Mouse (Mus musculus): ENCODE data around the gene Rpa1. TPM values are rescaled to one million over a fixed set of nuclear protein-coding genes. Genes with fewer than 3 reads are reported as not detected.
"Not testable (repeated sequence)": the region's sequence is repeated elsewhere in the genome, so short reads cannot be mapped to it uniquely, and the experiment has no call there.

Rpa1 gene
- total RNA-seq, 2 experiments from 2014 or later: 109 to 114 TPM

DNA sequence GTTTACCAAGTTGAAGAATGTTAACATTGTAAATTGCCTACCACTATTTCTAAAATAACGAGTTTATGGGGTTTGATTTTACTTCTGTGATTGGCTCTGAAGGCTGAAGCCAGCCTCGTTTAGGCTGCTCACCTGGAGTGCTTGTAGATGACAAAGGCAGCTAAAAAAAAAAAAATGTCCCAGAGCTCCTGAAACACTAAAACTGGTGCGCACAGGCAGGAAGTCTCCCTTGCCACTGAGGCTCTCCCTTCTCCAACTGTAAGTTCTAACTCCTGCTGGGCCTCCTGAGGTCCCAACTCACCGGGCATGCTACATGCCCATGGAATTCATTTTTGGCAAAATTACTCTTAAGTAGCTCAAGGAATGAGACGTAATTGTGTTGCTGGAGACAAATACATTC is 28.9 kb downstream of the Rpa1 start:
- DNase-seq: no peak

DNA sequence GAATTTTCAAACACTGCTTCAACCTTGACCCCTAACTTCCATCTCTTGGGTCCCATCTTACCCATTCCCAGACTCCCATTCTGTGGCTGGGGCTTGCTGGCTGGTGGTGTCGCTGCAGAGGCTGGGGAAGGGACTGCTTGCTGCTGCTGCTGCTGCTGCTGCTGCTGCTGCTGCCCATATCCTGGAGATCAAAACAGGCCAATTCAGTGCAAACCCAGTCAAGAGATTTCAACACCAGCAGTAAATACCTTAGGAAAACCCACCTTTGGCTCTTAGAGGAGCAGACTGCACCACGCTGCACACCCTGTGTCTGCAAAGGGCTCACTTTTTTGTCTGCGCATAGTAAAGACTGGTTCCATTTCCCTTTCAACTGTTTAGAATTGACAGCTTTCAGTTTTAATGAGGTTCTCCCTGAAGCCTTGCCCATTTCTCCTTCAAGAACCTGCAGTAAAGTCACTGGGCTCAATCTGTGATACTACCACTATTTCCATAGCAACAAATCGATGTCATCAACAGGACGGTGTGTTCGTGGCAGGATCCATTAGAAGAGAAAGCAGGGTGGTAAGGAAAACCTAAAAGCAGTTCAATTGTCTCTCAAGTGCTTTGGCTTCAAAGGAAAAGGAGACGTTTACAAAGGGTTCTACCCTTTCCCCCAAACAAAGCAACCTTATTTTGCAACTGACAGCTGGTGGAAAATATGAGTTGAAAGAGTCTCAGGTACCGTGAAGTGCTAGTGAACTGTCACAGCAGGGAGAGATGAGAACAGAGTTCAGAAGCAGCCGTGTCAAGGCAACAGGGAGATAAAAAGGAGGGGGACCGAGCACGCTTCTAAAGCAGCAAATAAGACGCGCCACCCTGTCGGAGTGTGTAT is 29.5 kb downstream of the Rpa1 start:
- no peak for DNase-seq

DNA sequence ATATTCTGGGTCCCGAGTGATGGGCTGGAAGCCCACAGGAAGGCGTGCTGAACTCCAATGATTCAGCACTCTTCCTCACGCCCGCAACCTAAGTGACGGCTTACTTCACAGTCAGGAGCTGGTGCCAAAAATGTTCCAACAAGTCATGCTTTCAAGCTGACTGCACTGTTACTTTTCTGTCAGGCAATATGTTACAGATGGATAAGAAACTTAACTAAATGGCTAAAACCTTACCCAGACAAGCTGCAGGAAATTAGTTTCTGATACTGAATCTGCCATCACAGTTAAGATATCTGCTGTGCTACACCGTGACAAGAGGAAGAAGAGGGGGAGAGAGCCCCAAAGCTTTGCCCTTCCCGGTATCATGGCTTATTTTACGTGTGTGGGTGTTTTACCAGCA is 34.3 kb downstream of the Rpa1 start:
- DNase-seq: no peak

DNA sequence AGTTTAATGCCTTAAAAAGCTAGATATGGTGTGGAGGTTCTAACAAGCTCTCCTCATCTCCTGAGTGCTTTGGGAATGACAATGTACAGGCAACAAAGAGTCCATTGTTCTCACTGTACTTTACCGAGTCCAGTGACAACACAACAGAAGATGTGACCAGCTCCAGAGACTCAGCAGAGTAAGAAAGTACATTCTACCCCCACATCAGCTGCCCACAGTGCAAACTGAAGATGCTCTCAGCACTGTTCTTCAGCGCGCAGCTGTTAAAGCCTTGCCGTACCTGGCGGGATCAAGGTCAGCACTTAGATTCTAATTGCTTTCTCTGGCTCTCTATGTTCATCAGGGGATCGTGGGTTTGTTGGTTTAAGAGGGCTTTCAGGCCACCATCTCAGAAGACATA is 36.4 kb downstream of the Rpa1 start:
- no peak for DNase-seq

DNA sequence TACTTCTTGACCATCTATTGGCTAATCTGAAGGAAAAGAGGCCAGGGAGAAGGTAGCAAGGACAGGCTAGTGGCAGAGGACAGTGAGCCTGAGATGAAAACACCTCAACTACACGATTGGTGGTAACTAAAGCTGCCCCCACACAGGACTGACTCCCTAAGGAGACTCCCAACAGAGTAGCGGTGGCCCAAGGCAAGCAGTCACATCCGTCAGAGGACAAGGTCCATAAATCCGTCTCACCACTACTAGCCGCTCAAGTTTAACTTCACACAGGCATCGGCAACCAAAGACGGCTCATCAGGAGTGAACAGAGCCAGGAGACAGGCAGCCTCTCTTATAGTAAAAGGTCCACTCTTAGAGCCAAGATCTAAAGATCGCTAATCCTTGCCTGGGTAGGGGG is 37.3 kb downstream of the Rpa1 start:
- no peak for DNase-seq

DNA sequence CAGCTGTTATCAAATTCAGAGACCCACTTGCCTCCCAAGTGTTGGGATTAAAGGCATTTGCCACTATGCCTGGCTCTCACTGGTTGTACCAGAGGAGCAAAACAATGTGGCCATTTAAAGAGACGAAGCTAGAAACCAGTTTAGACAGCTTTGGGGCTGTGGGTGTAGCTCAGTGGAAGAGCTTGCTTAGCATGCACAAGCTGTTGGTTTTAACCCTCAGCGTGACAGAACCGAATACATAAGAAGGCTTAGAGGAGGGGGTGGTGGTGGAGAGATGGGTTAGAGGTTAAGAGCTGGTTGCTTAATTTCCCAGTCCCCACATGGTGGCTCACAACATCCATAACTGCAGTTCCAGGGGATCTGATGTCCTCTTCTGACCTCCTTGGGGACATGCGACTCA is 39.5 kb downstream of the Rpa1 start:
- no peak for DNase-seq

DNA sequence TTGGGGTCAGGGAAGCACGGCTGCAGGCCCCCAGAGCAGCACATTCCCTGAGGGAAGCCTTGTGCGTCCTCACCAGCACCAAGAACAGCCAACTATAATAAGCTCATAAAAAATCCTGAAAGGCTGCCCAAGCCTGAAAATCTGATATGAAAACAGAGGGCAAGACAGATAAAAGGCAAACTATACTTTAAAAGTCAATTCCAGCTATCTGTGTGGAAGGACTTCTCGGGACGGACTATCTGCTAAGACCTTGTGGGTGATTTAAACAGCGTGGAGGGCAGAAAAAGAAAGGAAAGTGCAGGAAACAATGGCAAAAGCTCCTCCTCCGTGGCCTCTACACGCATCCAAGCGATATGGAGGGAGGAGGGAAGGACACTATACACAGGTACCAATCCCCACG is 43.3 kb downstream of the Rpa1 start:
- DNase-seq: no peak

DNA sequence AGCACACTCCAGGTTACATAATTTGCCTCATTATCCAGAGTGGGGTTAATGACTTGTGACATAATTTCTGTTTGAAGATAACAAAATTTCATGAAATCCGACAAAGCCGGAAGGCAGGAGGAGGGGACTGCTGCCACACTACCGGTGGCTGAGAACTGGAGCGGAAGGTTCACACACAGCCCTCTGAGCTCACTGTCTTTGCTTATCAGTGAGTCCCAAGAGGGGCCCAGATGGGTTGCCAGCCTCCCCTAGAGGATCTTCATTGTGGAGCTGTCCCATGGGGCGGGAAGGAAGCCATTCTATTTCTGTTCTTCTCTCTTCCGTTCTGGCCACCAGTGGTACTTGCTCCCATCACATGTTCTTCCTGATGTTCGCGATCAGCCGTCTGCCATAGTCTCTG is 47.2 kb downstream of the Rpa1 start:
- peak; percentile 6 for DNase-seq

DNA sequence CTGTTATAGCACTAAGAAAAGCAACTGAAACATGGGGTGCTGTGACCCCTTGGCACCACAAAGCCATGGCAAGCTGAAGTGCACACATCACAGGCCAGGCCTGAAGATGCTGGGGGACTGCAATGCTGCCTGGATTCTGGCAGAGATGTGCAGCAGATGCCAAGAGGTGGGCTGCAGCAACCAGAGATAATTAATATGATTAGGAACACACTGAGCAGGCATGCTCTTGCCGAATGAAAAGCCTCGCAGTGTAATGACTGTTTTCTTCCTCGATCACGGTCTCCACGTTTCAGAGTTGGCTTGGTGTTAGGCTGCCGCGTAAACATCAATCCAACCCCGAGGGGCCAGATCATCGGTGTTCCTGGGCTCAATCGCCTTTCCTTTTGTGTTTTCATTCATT is 48.3 kb downstream of the Rpa1 start:
- no peak for DNase-seq

DNA sequence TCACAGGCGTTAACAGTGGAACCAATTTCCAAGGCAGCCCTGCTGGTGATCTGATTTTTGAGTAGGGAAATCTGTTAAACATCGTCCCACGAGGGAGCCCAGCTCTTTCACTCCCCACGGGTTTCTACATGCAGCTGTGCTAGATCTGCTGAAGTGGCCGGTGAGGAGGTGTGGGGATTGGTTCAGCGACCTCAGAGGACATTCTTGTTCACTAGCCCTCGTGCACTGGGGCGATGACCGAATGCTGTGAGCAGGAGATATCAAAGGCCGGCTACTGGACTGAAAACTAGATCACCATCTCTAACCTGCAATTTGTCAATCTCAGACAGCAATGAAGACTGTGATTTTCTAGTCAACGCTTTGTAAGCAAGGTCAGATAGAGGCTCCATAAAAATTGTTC is 49.6 kb downstream of the Rpa1 start:
- peak; percentile 14 for DNase-seq

DNA sequence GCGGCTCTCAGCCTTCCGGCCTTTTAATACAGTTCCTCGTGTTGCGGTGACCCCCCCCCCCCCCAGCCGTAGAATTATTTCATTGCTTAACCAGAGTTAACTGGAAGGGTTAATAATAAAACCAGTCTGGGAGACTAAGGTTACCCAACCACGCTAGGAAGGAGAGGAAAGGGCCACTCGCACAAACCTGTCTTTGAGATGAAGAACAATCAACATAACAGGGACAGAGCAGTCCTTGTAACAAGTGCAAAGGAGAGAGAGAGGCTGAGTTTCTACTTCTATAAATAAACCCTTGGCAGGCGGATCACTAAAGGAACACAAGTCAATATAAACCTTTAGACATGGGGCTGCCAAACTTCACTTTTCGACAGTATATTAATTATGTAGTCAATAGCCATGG is 50.5 kb downstream of the Rpa1 start:
- peak; percentile 8 for DNase-seq

DNA sequence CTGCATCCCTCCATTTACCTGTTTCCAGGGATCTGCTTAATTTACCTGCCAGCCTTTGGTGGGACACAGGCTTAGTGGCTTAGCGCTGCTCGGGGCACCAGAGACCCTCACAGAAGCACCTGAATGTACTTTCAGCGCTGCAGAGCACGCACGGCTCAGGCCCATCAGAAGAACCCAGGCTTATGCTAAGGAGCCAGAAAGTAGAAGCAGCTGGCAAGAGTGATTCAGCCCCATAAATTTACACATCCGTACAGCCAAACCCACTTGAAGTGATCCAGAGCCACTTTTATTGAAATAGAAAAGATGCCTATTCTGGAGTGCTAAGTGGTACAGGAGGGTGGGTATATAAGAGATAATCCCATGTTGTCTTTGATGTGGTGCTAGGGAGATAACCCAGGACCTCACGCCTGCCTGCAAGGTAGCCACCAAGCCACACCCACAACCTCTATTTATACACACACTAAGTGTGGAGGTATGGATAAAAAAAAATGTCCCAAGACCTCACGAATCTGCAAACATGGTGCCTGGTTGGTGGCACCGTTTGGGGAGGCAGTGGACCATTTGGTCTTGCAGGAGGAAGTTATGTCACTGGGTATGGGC is 51.6 kb downstream of the Rpa1 start:
- DNase-seq: peak; percentile 4

DNA sequence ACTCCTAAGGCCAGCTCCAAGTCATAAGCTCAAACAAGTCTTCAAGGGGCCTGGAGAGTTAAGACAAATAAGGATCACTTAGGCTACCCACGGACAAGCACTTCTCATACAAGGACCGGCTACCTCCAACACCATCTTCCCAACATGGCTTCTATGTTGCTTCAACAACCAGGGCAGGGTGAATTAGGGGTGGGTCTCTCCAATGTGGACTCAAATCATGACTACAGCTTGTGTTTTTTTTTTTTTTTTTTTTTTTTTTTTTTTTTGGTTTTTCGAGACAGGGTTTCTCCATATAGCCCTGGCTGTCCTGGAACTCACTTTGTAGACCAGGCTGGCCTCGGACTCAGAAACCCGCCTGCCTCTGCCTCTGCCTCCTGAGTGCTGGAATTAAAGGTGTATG is 52.6 kb downstream of the Rpa1 start:
- DNase-seq: not testable (repeated sequence)

DNA sequence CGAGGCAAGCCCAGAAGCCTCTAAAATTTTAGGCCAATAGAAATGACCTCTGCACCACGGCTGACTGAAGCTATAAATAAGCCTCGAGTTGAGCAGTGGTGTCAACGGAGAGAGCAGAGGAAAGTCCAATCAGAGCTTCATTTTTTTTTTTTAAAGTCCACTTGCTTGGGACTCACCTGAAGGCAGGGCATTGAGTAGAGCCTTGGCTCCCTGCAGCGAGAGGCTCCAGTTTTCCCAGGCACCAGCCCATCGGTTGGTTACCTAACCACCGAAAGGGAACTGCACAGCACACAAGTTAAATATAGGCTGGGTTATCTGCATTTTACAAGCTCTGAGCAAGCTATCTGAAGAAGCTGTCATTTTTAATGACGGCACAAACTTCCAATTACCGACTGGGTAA is 53.3 kb downstream of the Rpa1 start:
- DNase-seq: peak; percentile 37

DNA sequence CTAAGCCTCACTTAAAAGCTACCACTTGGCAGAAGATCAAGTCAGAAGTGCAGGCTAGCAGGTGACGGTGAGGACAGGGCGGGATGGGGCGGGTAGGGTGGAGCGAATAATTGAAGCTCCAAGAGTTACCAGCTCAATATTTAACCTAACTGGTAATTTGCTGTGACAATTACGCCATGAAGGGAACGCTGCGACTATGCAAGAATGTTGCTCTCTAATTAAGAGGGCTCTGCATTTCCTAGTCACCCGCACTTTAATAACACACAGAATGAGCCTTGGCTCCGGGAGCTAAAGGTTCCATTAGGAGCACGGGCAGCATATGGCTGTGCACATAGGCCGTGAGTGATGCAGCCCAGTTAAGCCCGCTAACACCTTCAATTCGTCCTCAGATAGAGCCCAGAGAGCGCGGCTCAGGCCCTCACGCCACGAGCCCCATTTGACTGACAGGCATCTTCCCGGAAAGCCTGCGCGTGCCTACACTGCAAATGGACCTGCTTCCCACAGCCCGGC is 54.2 kb downstream of the Rpa1 start:
- DNase-seq: peak; percentile 7

DNA sequence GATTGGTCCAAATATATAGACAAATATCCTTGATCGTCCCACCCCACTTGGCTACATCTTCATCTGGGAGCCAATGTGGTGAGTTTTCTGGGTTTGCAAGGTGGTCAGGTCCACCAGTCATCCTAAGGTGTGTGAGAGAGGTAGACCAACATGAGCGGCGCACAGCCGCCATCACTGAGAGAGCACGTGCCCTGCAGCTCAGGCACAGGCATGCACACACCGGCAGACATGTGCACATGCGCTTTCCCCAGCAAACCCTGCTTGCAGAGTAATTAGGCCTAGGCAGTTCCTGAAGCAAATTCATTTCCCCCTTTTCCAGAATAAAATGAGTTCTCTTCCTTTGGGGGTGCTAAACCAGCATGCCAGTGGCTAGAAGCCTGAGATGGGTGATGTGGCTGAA is 55.8 kb downstream of the Rpa1 start:
- no peak for DNase-seq

DNA sequence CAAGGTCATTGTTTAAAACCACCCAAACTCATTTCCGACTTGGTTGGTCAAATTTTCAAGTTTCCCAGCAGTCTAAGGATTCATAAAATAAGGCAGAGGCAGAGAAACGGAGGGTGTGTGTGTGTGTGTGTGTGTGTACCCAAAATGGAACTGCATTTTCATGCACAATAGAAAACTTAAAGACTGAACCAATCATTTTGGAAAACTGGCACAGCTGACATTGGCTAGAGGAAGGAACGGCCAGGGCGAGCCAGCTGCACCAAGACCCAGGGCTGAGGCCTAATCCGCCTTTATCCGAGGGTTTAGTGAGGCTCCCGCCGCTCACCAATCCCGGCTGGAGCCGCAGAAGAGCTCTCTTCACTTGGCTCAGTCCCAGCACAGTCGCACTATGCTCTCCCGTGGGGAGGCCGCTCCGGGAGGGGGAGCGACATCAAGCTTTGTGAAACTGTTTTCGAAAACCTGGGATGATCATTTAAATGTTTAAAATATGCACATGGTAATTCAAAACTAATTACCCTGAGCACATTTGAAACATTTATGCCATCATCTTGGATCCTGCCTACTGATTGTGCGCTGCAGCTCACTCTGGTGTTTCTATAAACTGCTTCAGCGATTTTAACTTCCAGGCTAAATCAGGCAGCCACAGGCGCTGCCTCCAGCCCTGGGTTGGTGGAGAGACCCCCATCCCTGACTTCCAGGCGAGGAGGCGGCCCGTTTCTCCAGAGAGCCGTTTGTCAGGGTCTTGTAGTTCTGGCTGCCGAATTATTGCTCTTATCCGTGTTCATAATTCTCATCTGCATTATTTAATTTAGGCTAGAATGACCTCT is 56.5 kb downstream of the Rpa1 start:
- DNase-seq: peak; percentile 52

DNA sequence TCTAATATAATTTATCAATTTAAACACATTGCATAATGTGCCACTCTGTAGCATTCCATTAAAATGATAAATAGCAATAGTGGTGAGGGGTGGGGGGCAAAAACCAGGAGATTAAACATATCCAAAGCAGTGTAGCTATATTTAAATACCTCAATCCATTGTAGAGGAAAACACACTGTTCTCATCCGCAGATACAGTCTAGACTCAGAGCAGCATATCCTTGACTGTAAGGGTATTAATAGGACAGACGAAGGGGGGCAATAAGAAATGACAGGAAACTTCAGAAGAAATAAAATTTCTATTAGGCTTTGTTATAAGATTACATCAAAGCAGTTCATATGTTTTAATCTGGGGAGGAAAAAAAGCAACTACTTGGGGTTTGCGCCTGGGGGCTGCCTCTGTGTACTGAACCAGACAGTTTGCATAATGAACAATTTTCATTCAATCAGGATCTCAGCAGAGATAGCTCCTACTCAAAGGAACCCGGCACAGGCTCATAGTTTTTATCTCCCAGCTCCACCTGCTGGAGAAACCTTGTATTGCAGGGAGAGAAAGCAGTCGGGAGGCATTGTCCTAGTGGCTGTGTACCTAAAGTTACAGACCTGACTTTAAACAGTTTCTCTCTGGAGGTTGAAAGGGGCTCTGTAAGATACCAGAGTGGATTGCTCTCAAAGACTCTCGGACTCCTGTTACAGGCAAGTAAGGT is 57.4 kb downstream of the Rpa1 start:
- DNase-seq: peak; percentile 94

DNA sequence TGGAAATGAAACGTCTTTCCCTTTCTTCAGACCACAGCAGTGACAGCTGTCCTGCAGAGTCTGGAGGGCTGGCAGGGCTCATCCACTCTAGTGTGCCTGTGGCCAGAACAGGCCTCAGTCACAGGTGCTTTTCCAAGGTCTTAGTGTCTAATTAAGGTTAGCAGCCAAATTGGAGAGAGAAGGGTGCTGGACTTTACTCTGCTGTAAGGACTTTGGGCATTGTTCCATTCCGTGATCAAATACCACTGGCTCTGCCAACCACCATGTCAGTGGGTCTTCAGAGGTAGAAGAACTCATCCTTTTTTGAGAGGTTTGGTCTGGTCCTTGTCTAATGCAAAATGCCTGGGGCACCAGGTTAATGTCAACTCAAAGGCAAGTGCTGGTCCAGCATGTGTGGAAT is 59.0 kb downstream of the Rpa1 start:
- DNase-seq: no peak

DNA sequence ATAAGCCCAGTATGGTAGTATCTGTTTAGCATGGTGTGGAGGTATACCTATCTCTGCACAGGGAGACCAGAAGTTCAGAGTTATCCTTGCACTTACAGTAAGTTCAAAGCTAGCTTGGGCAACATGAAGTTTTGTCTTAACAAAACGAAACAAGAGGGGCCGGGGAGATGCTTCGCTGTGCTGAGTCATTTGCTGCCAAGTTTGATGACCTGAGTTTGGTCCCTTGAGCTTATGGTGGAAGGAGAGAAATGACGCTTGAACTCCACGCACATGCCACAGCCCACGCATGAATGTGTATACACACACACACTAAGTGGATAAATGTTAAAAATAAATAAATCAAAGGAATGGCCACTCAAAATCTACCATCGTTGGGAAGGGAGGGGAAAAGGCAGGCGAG is 59.6 kb downstream of the Rpa1 start:
- no peak for DNase-seq

DNA sequence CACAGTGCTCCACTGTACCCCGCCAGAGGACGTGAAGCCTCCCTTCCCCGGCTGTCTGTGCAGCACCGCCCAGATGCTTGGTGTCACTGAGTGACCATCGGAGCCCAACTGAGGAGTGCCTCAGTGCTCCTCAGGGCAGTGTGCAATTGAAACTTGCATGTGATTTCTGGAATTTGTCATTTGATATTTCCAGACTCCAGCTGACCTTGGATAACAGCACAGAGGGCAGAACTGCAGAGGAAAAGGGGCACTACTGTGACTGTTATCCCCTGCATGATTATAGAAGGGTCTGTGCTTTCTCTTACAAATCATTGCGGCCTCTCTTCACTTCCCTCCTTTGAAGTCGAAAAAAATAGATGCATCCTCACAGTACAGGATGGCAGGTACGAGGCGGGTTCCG is 60.2 kb downstream of the Rpa1 start:
- no peak for DNase-seq

DNA sequence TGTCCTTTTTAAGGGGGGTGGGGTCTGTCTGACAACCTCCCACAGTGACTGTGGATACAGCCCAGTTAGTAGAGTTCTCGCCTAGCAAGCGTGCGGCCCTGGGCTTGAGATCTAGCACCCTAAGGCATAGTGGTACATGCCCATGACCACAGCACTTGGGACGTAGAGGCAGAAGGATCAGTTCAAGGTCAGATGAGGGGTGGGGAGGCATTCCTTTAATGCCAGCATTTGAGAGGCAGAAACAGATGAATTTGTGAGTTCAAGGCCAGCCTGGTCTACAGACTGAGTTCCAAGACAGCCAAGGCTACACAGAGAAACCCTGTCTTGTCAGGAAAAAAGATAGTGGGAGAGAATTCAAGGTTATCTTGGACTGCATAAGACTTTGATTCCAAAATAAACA is 61.3 kb downstream of the Rpa1 start:
- DNase-seq: no peak

Measured in heart, postnatal 4 days (tissue).